Mouse (Mus musculus): ENCODE results near the gene Zkscan5.

DNA sequence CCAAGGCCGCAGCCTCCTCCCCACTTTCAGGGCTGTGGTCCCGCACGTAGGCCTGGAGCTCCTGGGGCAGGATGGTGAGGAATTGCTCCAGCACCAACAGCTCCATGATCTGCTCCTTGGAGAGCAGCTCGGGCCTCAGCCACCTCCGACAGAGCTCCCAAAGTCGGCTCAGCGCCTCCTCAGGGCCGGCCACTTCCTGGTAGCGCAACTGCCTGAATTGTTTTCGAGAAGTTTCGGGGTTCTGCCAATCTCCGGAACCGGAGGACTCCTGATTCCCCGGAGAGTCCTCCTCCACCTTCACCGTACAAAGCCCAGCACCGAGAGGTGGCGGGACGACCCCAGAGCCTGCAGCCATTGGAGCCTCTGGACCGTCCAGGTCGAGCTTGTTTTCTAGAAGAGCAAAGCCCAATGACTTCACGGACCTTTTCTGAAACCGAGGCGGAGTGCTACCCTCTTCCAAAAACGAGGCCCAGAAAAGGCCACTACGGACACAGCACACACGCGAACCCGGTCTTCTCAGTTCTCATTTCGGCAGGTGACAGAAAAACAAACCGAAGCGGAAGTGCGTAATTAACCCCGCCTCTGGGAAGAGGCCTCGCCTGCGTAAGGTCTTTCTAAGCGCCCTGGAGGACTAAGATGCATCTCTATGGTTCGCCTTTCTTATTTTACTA, 2.9 kb upstream of the Zkscan5 start, which contains the start of gene Zkscan14:
- TF ChIP-seq CTCF (IDR thresholded peaks at IDR 0.05; ENCODE audit: low read depth, low read length) (no peak), POLR2A (IDR thresholded peaks at IDR 0.05; ENCODE audit: extremely low read depth, insufficient read depth, low read length) (0 out of 2 replicates have a peak, but pooled peaks have one; percentile 49)
